Mouse (Mus musculus) adrenal gland (tissue): ENCODE results near the gene Gpr183.

Experiments
- intact Hi-C: fragments of 180-260 bp; cut with DNase I; formaldehyde crosslinking; loops from one replicate; pipeline ENCODE4 v1.15.1; 2025
- long read RNA-seq, 2 experiments: library from polyadenylated mRNA; unstranded; transcript quantifications; one replicate each; pipeline ENCODE4 v2.0.0; 2020; ENCODE audit warnings: borderline replicate concordance in 1 of 2; ENCODE audit not compliant: insufficient replicate concordance in 1 of 2

Gpr183 gene
- long read RNA-seq, experiment 1, partial matches to known transcripts: 0 of 1 reads
- long read RNA-seq, experiment 1, other reads (novel, unspliced or antisense): 0 of 1 reads
- long read RNA-seq, experiment 2, partial matches to known transcripts: 0 of 1 reads
- long read RNA-seq, experiment 2, other reads (novel, unspliced or antisense): 1 of 1 reads

GRCm38 (mm10) chr14:121964990-121965389 is at the start of gene Gpr183:
TSS of gene Gpr183 (minus strand) at chr14:121965195.
- intact Hi-C loops: no loop called here

- intact Hi-C loops: no loop called here
These were observed 48.5 kb upstream of the Gpr183 start for GRCm38 (mm10) chr14:122013417-122013951.

- intact Hi-C loops: no loop called here
These were observed 47.8 kb upstream of the Gpr183 start for GRCm38 (mm10) chr14:122012814-122013213.

GRCm38 (mm10) chr14:122012193-122012592 is 47.2 kb upstream of the Gpr183 start:
- intact Hi-C loops: no loop called here

- intact Hi-C loops: no loop called here
These were observed 46.8 kb upstream of the Gpr183 start for GRCm38 (mm10) chr14:122011768-122012167.

- intact Hi-C loops: no loop called here
These were observed 45.3 kb upstream of the Gpr183 start for GRCm38 (mm10) chr14:122010301-122010700.

GRCm38 (mm10) chr14:122009502-122009901 is 44.5 kb upstream of the Gpr183 start:
- intact Hi-C loops: no loop called here

GRCm38 (mm10) chr14:122008261-122008660 is 43.3 kb upstream of the Gpr183 start:
- intact Hi-C loops: no loop called here

GRCm38 (mm10) chr14:122003812-122004211 is 38.8 kb upstream of the Gpr183 start:
- intact Hi-C loops: no loop called here

GRCm38 (mm10) chr14:122002224-122002623 is 37.2 kb upstream of the Gpr183 start:
- intact Hi-C loops: no loop called here

- intact Hi-C loops: no loop called here
These were observed 35.5 kb upstream of the Gpr183 start for GRCm38 (mm10) chr14:122000346-122001105.

- intact Hi-C loops: no loop called here
These were observed 34.5 kb upstream of the Gpr183 start for GRCm38 (mm10) chr14:121999455-121999854.

GRCm38 (mm10) chr14:121996786-121997185 is 31.8 kb upstream of the Gpr183 start:
- intact Hi-C loops: no loop called here

GRCm38 (mm10) chr14:121995557-121995870 is 30.5 kb upstream of the Gpr183 start:
- intact Hi-C loops: no loop called here

GRCm38 (mm10) chr14:121994846-121995556 is 30.0 kb upstream of the Gpr183 start:
- intact Hi-C loops: no loop called here

- intact Hi-C loops: no loop called here
These were observed 29.2 kb upstream of the Gpr183 start for GRCm38 (mm10) chr14:121994171-121994700.

GRCm38 (mm10) chr14:121993616-121994015 is 28.6 kb upstream of the Gpr183 start:
- intact Hi-C loops: no loop called here

- intact Hi-C loops: no loop called here
These were observed 27.6 kb upstream of the Gpr183 start for GRCm38 (mm10) chr14:121992395-121993280.

- intact Hi-C loops: no loop called here
These were observed 26.9 kb upstream of the Gpr183 start for GRCm38 (mm10) chr14:121991921-121992320.

- intact Hi-C loops: no loop called here
These were observed 25.9 kb upstream of the Gpr183 start for GRCm38 (mm10) chr14:121990897-121991296.

GRCm38 (mm10) chr14:121989869-121990268 is 24.9 kb upstream of the Gpr183 start:
- intact Hi-C loops: no loop called here
